Mouse (Mus musculus): ENCODE results near the gene Krtap9-5.

The Krtap9-5 gene

GRCm38 (mm10) chr11:99948175-99948574 lies at the start of gene Krtap9-5:
Gene Krtap9-5, plus strand, starts transcription at chr11:99948475.
- DNase-seq = no peak

DNA sequence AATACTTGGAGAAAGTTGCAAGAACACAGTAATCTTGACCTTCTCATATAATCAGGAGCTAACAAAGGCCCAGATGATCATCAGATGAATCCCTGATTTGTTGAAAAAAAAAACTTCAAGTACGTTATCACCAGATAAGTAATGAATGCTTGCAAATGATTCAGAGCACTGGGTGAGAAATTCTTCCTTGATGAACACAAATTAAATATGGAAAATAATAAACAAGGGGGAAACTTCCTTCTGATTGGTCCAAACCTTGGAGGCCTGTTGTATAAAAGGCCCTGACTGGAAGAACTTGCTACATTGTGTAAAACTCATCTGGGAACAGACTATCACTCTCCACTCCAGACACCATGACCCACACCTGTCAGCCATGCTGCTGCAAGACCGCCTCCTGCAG lies 40.7 kb upstream of the Krtap9-5 start, which contains the start of gene Krtap31-1:
Gene Krtap31-1 (plus strand): TSS at position 301 of the 400 bp plus-strand sequence.
- DNase-seq = no peak

DNA sequence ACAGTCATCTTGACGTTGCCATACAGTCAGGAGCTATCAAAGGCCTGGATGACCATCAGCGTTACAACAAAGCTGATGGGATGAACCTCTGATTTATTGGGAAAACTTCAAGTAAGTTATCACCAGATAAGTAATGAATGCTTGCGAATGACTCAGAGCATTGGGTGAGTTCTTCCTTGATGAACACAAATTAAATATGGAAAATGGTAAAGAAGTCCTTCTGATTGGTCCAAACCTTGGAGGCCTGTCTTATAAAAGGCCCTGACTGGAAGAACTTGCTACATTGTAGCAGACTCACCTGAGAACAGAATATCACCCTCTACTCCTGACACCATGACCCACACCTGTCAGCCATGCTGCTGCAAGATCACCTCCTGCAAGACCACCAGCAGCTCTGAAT lies 33.8 kb upstream of the Krtap9-5 start, which contains the start of gene Gm11565:
Gene Gm11565 (plus strand): TSS at position 301 of the 400 bp plus-strand sequence.
- DNase-seq = no peak

DNA sequence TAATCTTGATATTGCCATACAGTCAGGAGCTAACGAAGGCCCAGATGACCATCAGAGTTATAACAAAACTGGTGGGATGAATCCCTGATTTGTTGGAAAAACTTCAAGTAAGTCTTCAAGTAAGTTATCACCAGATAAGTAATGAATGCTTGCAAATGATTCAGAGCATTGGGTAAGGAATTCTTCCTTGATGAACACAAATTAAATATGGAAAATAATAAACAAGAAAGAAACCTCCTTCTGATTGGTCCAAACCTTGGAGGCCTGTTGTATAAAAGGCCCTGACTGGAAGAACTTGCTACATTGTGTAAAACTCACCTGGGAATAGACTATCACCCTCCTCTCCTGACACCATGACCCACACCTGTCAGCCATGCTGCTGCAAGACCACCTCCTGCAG lies 12.3 kb upstream of the Krtap9-5 start, which contains the start of gene Krtap31-2:
Gene Krtap31-2 (plus strand): TSS at position 301 of the 400 bp plus-strand sequence.
- no peak for DNase-seq

DNA sequence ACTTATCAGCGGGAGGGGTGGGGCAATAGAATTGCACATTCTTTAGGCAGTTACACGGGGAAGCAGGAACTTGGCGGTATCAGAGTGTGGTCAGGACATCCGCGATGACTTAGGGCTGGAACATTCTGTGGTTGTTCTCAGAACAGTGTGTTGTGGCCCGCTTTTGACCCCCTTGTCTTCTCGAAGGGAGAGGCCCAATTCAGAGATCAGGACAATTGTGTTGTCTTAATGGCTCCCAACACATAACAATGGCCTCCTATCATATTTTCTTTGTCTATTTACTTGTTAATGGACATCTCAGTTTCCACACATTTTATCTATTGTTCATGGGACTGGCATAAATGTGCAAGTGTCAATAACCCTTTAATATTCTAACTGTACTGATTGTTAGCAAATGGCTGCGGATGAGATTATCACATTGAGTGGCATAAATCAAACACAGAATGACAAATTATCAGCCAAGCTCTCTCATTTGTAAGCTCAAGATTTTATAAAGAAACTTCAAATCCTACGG lies 10.5 kb upstream of the Krtap9-5 start:
- DNase-seq = no peak

DNA sequence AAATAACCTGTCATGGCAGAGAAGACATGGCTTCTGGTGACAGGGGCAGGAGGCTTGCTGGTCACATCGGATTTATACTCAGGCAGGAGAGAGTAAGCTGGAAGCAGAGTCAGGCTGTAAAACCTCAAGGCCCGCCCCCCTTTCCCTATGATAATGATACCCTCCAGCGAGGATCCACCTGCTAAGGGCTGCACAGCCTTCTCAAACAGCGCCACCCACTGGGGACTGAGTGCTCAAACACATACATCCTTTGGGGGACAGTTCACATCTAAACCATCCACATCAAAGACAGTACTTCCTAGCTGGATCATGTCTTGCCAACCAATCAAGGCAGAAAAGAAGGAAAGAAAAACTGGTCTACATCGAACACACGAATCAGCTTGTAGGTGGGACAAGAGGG lies 15.9 kb downstream of the Krtap9-5 start:
- DNase-seq = no peak

DNA sequence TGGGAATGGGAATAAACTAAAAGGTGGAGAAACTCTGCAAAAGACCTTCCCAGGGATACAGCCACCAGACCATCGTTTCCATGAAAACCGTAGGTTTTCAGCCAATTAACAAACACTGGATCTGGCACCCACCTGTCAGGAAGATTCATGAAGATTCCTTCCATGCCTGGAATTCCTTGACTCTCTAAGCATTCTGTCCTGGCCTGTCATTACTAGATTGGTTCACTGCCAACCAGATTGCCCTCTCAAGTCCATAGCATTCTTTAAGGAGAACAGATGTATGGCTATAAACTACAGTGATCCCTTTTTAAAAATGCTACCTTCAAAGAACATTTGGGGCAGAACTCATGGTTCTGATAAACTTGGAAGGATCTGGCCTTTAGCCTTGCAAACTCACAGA lies 17.7 kb downstream of the Krtap9-5 start:
- no peak for DNase-seq

DNA sequence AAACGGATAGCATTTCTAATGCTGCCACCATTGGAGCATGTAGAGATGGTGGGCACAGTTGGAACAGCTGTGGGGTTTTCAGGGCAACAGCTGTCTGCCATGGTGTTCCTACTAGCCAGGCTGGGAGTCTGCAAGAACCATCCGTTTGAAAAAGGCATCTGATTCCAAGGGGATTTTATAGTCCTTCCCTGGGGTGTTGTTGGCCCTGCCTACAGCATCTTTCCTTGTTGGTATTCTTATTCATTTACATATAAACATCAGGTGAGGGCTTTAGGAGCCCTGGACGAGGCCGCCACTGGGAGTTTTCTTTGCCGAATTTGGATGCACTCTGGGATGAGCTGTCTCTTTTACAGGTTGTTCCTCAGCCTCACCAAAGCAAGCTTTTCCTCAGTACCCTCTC lies 30.7 kb downstream of the Krtap9-5 start, which contains the start of gene Krtap29-1:
Gene Krtap29-1 (minus strand): TSS at position 101 of the 400 bp plus-strand sequence.
- no peak for DNase-seq

DNA sequence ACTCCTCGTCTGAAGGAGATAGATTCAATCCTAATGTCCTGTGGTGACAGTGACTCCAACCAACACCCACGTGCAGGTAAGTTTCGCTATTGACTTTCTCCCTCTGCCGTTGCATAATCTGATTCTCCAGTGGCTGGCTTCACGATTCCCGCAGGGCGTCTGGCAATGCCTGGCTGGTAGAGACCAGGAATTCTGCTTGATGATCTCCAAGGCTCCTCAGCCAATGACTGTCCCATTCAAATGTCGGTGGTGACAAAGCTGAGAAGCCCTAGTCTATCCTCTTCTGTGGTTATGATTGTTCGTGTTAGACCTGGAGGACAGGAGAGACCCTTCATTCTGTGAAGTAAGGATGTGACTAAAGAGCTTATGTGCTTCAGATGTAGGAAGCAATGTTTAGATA lies 34.5 kb downstream of the Krtap9-5 start:
- no peak for DNase-seq

DNA sequence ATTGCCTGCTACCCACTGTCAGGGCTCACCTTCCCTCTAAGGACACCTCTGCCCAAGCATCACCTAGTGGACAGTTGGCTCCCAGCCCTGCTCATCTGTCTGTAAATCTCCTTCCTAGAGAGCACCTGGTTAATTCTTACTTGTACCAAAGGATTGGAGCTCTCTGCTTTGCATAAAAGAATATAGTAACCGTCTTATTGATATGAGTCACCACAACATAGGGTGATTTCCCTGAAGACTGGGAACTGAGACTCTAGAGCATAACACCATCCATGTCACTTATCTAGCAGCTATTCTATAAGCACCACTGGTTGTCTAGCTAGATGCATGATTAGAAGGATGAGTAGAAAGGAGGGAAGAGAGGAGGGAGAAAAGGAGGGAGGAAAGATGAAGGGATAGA lies 35.2 kb downstream of the Krtap9-5 start:
- no peak for DNase-seq

GRCm38 (mm10) chr11:99985291-99986092 lies 37.2 kb downstream of the Krtap9-5 start:
- DNase-seq = peak; percentile 85

GRCm38 (mm10) chr11:99986180-99986647 lies 37.9 kb downstream of the Krtap9-5 start, which contains the start of gene Krtap16-1:
Gene Krtap16-1, minus strand, starts transcription at chr11:99986597.
- DNase-seq = peak; percentile 5

GRCm38 (mm10) chr11:99988530-99988929 lies 40.3 kb downstream of the Krtap9-5 start:
- DNase-seq = no peak

DNA sequence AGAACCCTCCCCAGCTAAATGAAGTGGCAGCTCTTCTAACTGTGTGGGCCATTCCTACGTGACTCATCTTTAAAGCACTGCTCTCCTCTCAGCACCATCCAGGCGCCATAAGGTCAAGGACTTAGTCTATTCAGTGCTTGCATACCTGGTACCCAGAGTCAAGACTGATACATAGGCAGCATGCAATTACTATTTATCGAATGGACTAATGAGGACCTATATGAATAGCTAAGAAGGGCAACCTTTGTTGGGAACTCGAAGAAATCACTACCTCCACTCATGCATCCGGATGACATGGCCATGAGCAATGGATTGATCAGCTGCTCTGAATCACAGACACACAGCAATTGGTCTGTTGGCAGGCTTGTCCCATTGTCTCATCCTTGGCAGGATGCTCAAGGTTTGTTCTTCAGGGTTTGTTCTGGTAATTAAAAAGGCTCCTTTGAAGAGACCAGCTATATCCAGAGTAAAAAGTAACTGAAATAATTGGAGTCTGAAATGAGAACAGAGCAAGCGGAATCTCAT lies 41.7 kb downstream of the Krtap9-5 start:
- DNase-seq = no peak

DNA sequence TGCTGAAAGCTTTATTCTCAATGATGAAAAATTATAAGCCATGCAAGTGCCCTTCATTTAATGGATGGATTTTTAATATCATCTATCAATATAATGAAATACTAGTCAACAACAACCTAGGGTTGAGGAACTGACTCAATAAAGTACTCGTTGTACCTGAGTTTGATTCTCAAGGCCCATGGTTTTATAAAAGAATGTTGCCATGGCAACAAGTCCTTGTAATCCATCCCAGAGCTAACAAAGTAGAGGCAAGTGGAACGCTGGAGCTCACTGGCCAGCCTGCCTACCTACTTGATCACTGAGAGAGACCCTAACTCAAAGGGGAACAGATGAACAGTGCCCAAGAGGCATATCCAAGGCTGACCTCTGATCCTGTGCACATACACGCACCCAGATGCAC lies 42.3 kb downstream of the Krtap9-5 start:
- DNase-seq = no peak

DNA sequence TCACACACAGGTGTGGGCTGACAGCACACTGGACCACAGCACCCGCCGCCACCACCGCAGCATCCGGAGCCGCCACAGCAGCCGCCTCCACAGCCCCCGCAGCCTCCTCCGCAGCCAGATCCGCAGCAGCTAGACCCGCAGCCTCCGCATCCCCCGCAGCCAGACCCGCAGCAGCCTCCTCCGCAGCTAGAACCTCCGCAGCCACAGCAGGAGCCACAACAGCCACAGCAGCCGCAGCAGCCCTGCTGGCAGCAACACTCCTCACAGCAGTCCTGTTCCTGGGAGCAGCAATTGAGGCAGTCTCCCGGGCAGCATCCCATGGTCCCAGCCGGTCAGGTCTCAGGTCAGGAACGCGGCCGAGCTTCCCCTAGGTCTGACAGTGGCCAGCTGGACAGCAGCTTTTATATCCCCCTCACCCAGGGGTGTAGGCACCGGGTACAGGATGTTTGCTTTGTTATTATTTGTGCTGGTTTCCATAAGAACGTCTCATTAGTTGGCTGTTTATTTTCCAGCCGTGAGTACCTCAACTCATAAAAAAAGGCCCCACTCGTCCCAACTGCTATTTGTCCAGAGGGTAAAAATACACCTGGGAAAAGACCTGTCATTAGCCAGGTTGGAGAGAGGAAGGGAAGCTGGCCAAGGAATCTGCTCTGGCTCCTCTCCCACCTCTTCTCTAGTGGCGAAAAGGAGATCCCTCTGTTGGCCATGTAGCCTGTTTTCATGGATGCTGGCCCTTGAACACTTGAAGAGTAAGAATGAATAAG lies 45.5 kb downstream of the Krtap9-5 start, which contains the start of gene Krtap17-1:
Gene Krtap17-1 (minus strand): TSS at position 375 of the 764 bp plus-strand sequence.
- DNase-seq = peak; percentile 16

DNA sequence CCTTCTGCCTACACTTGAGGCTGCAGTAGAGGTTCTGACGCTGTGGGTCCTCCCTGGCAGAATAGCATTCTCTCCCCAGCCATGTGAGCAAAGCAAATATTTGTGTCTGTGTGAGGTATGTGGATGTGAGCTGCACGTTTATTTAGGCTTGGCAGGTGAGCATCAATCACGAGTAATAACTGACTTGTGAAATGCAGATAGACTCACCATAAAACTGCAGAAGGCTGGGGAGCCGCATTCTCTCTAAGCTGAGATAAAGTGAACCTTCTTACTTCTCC lies 46.0 kb downstream of the Krtap9-5 start:
- no peak for DNase-seq

- no peak for DNase-seq
Observed at GRCm38 (mm10) chr11:99999091-99999490, 50.8 kb downstream of the Krtap9-5 start.

Measured in cerebellum, adult 8-10 months (tissue).